Mouse (Mus musculus) cortical plate, adult 2 months (tissue): Measurements from ENCODE around the gene Rasgrp3.

Experiments
- CTCF ChIP-seq: fragments of 200-500 bp; IDR thresholded peaks from 2 replicates; pipeline ENCODE4 v1.5.1; 2011; ENCODE audit warnings: mild to moderate bottlenecking, control low read depth, low read length; ENCODE audit not compliant: insufficient read depth; ENCODE audit errors: extremely low read depth
- POLR2A ChIP-seq: fragments of 200-500 bp; IDR thresholded peaks from 2 replicates; pipeline ENCODE4 v1.6.1; 2011; ENCODE audit warnings: mild to moderate bottlenecking, low read length, control low read depth; ENCODE audit not compliant: insufficient read depth; ENCODE audit errors: extremely low read depth

DNA sequence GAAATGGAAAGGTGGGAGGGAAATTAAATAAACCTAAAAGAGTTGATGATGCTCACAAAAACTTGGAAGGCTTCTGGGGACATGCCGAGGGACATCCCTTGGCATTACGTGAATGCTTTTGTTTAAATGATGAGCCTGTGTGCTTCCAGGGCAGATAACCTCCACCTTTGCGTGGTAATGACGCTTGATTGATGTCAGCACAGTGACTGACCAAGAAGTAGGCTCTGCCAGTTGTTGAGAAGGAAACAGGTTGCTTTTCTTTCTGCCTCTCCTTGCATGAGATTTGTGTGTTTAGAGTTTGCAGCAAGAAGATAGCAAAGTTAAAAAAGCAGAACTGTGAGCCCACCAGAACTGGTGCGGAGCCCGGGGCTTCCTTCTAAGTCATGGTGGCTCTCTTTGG, 1.1 kb downstream of the Rasgrp3 start:
- no peak for TF ChIP-seq CTCF
- no peak for TF ChIP-seq POLR2A
